Mouse (Mus musculus): ENCODE measurements around the gene Rplp2.
A peak's percentile ranks its signal among the peaks of the same experiment; 100 is the strongest.

The Rplp2 gene

DNA sequence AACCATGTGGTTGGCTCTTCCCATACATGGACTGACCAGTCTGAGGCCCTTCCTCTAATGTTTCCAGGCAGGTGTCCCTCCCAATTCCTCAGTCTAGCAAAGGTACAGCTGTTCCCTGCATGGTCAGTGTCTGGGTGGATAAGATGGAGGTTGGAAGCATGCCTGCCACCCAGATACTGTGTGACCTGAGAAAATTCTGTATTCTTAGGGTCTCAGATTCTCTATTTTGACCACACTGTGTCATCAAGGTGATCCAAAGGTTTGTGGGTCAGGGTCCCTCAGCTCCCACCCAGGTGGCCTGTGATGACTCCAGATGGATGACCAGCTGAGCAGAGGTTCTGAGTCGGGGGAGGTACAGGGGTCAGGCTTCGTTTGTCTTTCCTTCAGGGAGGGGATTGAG lies 38.0 kb downstream of the Rplp2 start:
- no peak for DNase-seq

DNA sequence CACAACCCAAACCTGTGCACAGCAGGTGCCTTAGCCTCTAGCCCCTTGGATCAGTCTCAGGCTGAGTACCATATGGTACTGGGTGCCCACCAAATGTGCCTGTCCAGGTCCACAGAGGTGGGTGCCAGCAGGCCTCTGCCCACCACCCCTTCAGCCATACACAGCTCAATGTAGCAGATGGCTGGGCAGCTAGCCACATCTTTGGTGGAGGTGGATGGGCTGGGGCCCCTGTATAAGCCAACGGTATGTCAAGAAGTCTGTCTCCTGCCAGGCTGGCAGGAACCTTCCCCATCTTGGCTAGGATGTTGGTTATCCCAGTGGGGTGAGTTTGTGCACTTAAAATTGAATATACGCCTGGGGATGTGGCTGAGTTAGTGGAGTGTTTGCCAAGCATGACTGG lies 38.4 kb downstream of the Rplp2 start:
- no peak for DNase-seq

DNA sequence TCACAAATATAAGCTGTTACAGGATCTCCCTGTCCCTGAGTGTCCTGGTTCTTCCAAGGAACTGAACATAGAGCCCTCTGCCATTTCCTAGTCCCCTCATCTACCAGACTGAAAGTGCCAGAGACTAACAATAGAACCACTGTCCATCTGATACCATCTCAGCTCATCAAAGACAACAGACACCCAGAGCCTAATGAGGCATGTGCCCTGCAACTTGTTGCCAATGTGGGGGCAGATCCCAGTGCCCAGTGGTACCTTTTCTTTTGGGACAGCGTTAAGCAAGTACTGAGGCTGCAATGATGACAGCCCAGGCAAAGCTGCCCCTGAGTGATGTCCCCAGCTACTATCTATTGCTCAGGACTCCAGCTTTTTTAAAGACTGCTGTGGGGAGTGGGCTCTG lies 39.1 kb downstream of the Rplp2 start:
- DNase-seq, result no peak

DNA sequence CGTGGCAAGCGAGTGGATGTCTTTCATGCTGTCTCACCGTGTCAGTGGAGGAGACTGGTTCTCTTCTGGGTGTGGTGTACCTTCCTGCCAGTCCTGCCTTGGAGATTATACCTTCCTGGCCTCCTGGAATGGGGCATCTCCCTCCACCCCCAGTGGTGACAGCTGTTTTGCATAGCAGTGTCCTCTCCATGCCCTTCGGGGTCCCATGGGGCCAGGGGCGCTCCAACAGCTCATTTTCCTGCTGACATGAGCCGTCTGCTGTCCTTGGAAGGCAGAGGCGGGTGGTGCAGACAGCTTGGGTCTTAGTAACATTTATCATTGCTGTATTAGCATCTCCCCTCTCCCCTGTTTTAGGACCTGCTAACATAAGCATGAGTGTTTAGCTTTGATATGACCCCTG lies 40.0 kb downstream of the Rplp2 start:
- no peak for DNase-seq

GRCm38 (mm10) chr7:141491151-141491550 lies 44.0 kb downstream of the Rplp2 start:
- peak; percentile 29 for DNase-seq

DNA sequence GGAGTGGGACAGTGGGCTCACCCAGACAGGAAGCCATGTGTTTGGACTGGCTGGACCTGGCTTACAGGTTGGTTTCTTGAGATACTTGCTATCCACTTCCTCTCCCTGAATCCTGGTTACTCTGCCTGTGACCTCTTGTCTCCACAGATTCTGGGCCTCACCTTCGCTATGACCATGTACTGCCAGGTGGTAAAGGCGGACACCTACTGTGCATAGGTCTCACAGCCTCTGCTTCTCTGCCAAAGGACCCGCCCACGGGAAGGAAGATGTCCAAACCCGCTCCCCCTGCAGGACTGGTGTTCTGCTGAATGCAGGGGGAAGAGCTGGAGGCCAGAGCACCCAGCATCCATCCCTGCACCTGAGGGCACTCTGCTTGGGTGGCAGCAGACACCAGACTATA lies 45.6 kb downstream of the Rplp2 start:
- no peak for DNase-seq

DNA sequence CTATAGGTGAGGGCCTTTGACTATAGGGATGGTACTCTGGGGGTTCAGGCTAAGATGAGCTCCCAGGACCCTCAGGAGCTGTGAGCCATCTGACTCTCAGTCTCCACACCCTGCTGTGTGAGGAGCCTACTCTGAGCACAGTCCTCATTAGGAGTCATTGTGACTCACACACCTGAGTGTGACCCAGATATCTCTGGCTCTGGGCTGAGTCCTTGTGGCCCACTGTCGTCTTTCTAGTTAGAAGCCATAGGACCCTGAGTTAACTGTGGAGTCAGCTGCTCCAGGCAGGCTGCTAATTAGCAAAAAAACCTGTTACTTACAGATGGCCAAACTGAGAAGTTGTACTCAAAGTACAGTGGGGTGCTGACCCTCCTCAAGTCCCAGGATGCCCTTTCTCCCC lies 46.6 kb downstream of the Rplp2 start:
- no peak for DNase-seq

- DNase-seq, result no peak
Observed at GRCm38 (mm10) chr7:141495379-141495778, 48.2 kb downstream of the Rplp2 start.

GRCm38 (mm10) chr7:141495940-141496339 lies 48.8 kb downstream of the Rplp2 start:
- no peak for DNase-seq

DNA sequence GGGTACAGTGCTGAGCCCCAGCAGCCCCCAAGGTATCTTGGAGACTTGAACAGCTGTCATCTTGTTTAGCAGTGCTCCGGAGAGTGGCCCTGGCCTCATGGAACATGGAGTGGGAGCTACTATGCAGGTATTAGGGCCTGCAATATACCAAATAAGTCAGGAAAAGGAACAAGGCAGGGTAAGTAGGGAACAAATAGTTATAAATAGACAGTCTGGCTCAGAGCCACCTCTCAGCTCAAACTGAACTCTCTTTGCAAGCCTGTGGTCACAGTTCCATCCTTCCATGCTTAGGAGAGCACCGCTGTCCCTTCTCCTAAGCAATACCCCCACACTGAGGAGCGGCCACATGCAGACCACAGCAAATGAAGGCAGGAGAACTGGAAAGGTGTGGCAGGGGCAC lies 50.4 kb downstream of the Rplp2 start:
- DNase-seq, result no peak
